Mouse (Mus musculus) liver, postnatal 0 days (tissue): ENCODE measurements around the gene Bdnf. TPM values are rescaled to one million over a fixed set of nuclear protein-coding genes. Genes with fewer than 3 reads are reported as not detected.

Source experiments
- ATAC-seq: fragments of 200-750 bp; cut with Nextera tagmentation; 2 replicates; pipeline ENCODE4 v1.8.0; 2017; ENCODE audit warnings: mild to moderate bottlenecking, moderate library complexity
- DNase-seq: peaks from one replicate; pipeline ENCODE4 v3.0.0-alpha.2; 2016
- H3K27ac ChIP-seq: fragments of 300-500 bp; sonication (generic); 2 replicates; pipeline ENCODE4 v1.5.1; 2014; ENCODE audit warnings: antibody characterized with exemption, moderate library complexity, mild to moderate bottlenecking, low read depth
- H3K27me3 ChIP-seq: fragments of 300-500 bp; sonication (generic); 2 replicates; pipeline ENCODE4 v1.6.1; 2014; ENCODE audit warnings: low read length, control low read depth, mixed read lengths; ENCODE audit not compliant: insufficient read depth
- H3K36me3 ChIP-seq: fragments of 300-500 bp; sonication (generic); replicated peaks from 2 replicates; pipeline ENCODE4 v1.6.1; 2014; ENCODE audit warnings: mild to moderate bottlenecking, control low read depth, low read length, moderate library complexity, mixed read lengths; ENCODE audit not compliant: insufficient read depth
- H3K4me1 ChIP-seq: fragments of 300-500 bp; sonication (generic); 2 replicates; pipeline ENCODE4 v1.6.1; 2014; ENCODE audit warnings: antibody characterized with exemption, mild to moderate bottlenecking, control low read depth; ENCODE audit not compliant: insufficient read depth
- H3K4me2 ChIP-seq: fragments of 300-500 bp; sonication (generic); 2 replicates; pipeline ENCODE4 v1.6.1; 2014; ENCODE audit warnings: low read depth, mild to moderate bottlenecking, low read length, moderate library complexity, mixed read lengths
- H3K4me3 ChIP-seq: fragments of 300-500 bp; sonication (generic); 2 replicates; pipeline ENCODE4 v1.5.1; 2014; ENCODE audit warnings: low read depth, low read length
- H3K9ac ChIP-seq: fragments of 300-500 bp; sonication (generic); replicated peaks from 2 replicates; pipeline ENCODE4 v1.6.1; 2014; ENCODE audit warnings: mild to moderate bottlenecking, moderate library complexity
- H3K9me3 ChIP-seq: fragments of 300-500 bp; sonication (generic); 2 replicates; pipeline ENCODE4 v1.6.1; 2016; ENCODE audit warnings: mild to moderate bottlenecking, control low read depth, low read length, mixed read lengths
- CTCF ChIP-seq: sonication (generic); IDR thresholded peaks from 2 replicates; pipeline ENCODE4 v1.5.1; 2016; ENCODE audit warnings: antibody characterized with exemption, low read depth
- EP300 ChIP-seq: IDR thresholded peaks from 2 replicates; pipeline ENCODE4 v1.6.1; 2016; ENCODE audit warnings: antibody characterized with exemption, low read depth, mild to moderate bottlenecking
- WGBS: fragments of 180-500 bp; shearing (Covaris S2); extraction: QIAGEN DNeasy Blood & Tissue Kit; methylation state at CpG from one replicate; pipeline ENCODE4 v1.1.7; 2014; ENCODE audit not compliant: insufficient replicate concordance; 5-methylcytosine and 5-hydroxymethylcytosine counted together
- polyA plus RNA-seq: library from polyadenylated mRNA; unstranded; fragments of >200 nt; fragmentation: Nextera tagmentation; extraction: Ambion mirVana; gene quantifications from 2 replicates; pipeline ENCODE4 v1.2.1, GENCODE M21; 2015

Gene Bdnf
- polyA plus RNA-seq, 1 experiment from 2014 or later = 0.12 TPM

- Histone ChIP-seq H3K27me3 (peaks cover 53% of the 10 kb centered on the region), H3K27ac (no peak overlapping the region), H3K4me3 (0 out of 2 replicates have a peak overlapping the region, but pooled peaks have one; percentile 2), H3K4me1 (peaks cover 3% of the 10 kb centered on the region; the same call in 1 of the 2 replicates), H3K4me2 (0 out of 2 replicates have a peak overlapping the region, but pooled peaks have one; percentile 33), H3K9me3 (no peaks in the 10 kb centered on the region), H3K9ac (no peak overlapping the region), H3K36me3 (no peaks in the 10 kb centered on the region)
- no peak for ATAC-seq
- TF ChIP-seq EP300 (no peak), CTCF (no peak)
- no peak for DNase-seq
- 2% methylated on average over 46 of the region's 50 CpGs for WGBS
Observed at GRCm38 (mm10) chr2:109677221-109678089, 3.0 kb downstream of the Bdnf start.

GRCm38 (mm10) chr2:109678090-109678409 is 3.5 kb downstream of the Bdnf start:
- no peak overlapping the region for H3K27ac ChIP-seq
- no peak overlapping the region for H3K9ac ChIP-seq
- no peak for TF ChIP-seq EP300
- peaks cover 51% of the 10 kb centered on the region for H3K27me3 ChIP-seq
- no peak for ATAC-seq
- 0% methylated on average over 18 of the region's 18 CpGs for WGBS
- no peaks in the 10 kb centered on the region for H3K36me3 ChIP-seq
- H3K4me3 ChIP-seq = 0 out of 2 replicates have a peak overlapping the region, but pooled peaks have one; percentile 2
- no peaks in the 10 kb centered on the region for H3K9me3 ChIP-seq
- no peak for DNase-seq
- H3K4me2 ChIP-seq = peak overlapping the region; percentile 33; the same call in 1 of the 2 replicates
- peaks cover 3% of the 10 kb centered on the region; the same call in 1 of the 2 replicates for H3K4me1 ChIP-seq

GRCm38 (mm10) chr2:109678454-109678853 is 4.0 kb downstream of the Bdnf start:
- Histone ChIP-seq H3K27me3 (peaks cover 47% of the 10 kb centered on the region), H3K4me3 (no peak overlapping the region), H3K9ac (no peak overlapping the region), H3K36me3 (no peaks in the 10 kb centered on the region), H3K4me1 (peaks cover 3% of the 10 kb centered on the region; the same call in 1 of the 2 replicates), H3K4me2 (peak overlapping the region; percentile 33; the same call in 1 of the 2 replicates), H3K9me3 (no peaks in the 10 kb centered on the region), H3K27ac (no peak overlapping the region)
- DNase-seq (no peak), ATAC-seq (no peak)
- 7% methylated on average over 8 of the region's 8 CpGs for WGBS
- no peak for TF ChIP-seq CTCF
- no peak for TF ChIP-seq EP300

DNA sequence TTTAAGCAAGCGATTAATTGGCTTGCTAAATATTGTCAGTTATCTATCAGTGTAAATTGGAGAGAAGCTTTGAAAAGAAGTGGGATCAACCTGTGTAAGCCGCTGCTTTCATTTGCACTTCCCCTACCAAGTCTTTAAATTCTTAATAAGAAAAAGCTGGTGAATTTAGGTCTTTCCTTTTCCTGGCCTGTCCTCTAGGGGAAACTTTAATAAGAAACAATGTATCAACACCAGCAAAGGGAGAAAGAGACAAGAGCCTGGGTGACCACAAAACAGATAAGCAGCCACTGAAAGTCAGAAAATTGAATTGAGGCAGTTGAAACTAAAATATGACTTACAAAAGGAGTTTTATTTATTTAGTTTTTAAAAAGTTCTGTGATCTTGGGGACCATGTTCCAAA is 4.9 kb downstream of the Bdnf start:
- H3K27me3 ChIP-seq = peaks cover 38% of the 10 kb centered on the region
- no peak overlapping the region for H3K9ac ChIP-seq
- no peak overlapping the region for H3K27ac ChIP-seq
- TF ChIP-seq EP300 = no peak
- TF ChIP-seq CTCF = no peak
- DNase-seq = no peak
- whole genome bisulfite sequencing = 56% methylated on average over 2 of the region's 2 CpGs
- no peak for ATAC-seq
- no peak overlapping the region for H3K4me3 ChIP-seq
- no peak overlapping the region for H3K4me2 ChIP-seq
- no peaks in the 10 kb centered on the region for H3K9me3 ChIP-seq
- H3K36me3 ChIP-seq = no peaks in the 10 kb centered on the region
- H3K4me1 ChIP-seq = no peaks in the 10 kb centered on the region

- 77% methylated on average over 1 of the region's 1 CpGs for WGBS
- TF ChIP-seq EP300 (no peak), CTCF (no peak)
- DNase-seq (no peak), ATAC-seq (no peak)
- Histone ChIP-seq H3K4me1 (no peaks in the 10 kb centered on the region), H3K9me3 (no peaks in the 10 kb centered on the region), H3K4me3 (no peak overlapping the region), H3K27ac (no peak overlapping the region), H3K27me3 (peaks cover 21% of the 10 kb centered on the region), H3K9ac (no peak overlapping the region), H3K36me3 (no peaks in the 10 kb centered on the region), H3K4me2 (no peak overlapping the region)
Observed at GRCm38 (mm10) chr2:109681071-109681470, 6.6 kb downstream of the Bdnf start.

DNA sequence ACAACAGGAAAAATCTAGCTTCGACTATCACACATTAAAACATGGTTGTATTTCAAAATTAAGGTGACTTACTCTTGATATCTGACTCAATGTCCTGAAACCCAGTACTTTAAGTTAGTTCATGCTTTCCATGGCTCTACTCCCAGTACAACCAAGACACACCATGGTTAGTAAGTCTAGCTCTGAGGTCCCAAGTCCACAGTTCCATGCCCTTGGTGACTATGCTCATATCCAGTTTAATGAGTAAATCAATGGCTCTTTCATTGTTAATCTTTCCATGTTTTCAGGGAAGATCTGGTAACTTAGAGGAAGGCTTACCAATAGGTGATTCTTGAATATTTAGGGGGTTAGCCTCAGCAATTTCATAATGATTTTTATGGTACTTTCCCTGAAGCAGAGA is 14.2 kb downstream of the Bdnf start:
- H3K27ac ChIP-seq = no peak overlapping the region
- DNase-seq (no peak), ATAC-seq (no peak)
- TF ChIP-seq EP300 = no peak
- TF ChIP-seq CTCF = no peak
- no peak overlapping the region for H3K9ac ChIP-seq
- no peaks in the 10 kb centered on the region for H3K4me1 ChIP-seq
- WGBS = 44% methylated on average over 1 of the region's 1 CpGs
- H3K4me2 ChIP-seq = no peak overlapping the region
- no peaks in the 10 kb centered on the region for H3K36me3 ChIP-seq
- no peak overlapping the region for H3K4me3 ChIP-seq
- H3K9me3 ChIP-seq = no peaks in the 10 kb centered on the region
- H3K27me3 ChIP-seq = peaks cover 14% of the 10 kb centered on the region
